Mouse (Mus musculus) frontal cortex, postnatal 25 days (tissue): Measurements from ENCODE around the gene Tra2a.

Experiments used
- DNase-seq, 2 experiments: peaks; one replicate each; pipeline ENCODE4 v3.0.0; 2022; ENCODE audit warnings: low spot score in 2 of 2

The Tra2a gene

GRCm38 (mm10) chr6:49212141-49212540, 51.7 kb downstream of the Tra2a start:
- DNase-seq: no peak

- no peak for DNase-seq
These were observed 52.2 kb downstream of the Tra2a start for GRCm38 (mm10) chr6:49211596-49211995.

GRCm38 (mm10) chr6:49209881-49210854, 53.7 kb downstream of the Tra2a start:
- DNase-seq: no peak

GRCm38 (mm10) chr6:49208935-49209334, 54.9 kb downstream of the Tra2a start:
- no peak for DNase-seq

GRCm38 (mm10) chr6:49208297-49208930, 55.4 kb downstream of the Tra2a start:
- DNase-seq: no peak

- no peak for DNase-seq
These were observed 57.4 kb downstream of the Tra2a start for GRCm38 (mm10) chr6:49206416-49206815.

- DNase-seq: no peak
These were observed 68.6 kb downstream of the Tra2a start for GRCm38 (mm10) chr6:49195188-49195587.

GRCm38 (mm10) chr6:49194536-49194935, 69.3 kb downstream of the Tra2a start:
- DNase-seq: no peak
